Mouse (Mus musculus) liver, embryonic 14.5 days (tissue): ENCODE measurements around the gene Srrm4.

Source experiments
- CTCF ChIP-seq: IDR thresholded peaks from 2 replicates; pipeline ENCODE4 v1.5.1; 2016; ENCODE audit warnings: antibody characterized with exemption, low read depth, control low read depth
- EP300 ChIP-seq: IDR thresholded peaks from 2 replicates; pipeline ENCODE4 v1.6.1; 2016; ENCODE audit warnings: antibody characterized with exemption, low read depth

GRCm38 (mm10) chr5:116456796-116457515, 134.7 kb downstream of the Srrm4 start:
- TF ChIP-seq CTCF (no peak), EP300 (no peak)
